Mouse (Mus musculus) gastrocnemius, adult 8-10 months (tissue): ENCODE data around the gene Otud4. TPM values are rescaled to one million over a fixed set of nuclear protein-coding genes. Genes with fewer than 3 reads are reported as not detected.
"Not testable (repeated sequence)": the region's sequence is repeated elsewhere in the genome, so short reads cannot be mapped to it uniquely, and the experiment has no call there.

ENCODE experiments used
- DNase-seq, 2 experiments: peaks; one replicate each; pipeline ENCODE4 v3.0.0; 2022; ENCODE audit warnings: low spot score in 2 of 2
- total RNA-seq, 4 experiments: library from RNA; stranded (reverse); gene quantifications; 2 replicates each; pipeline ENCODE4 v1.2.4; 2022

Gene Otud4
- 10 to 100 TPM; 36.0 to 48.2 (median 47.0) TPM for total RNA-seq

GRCm38 (mm10) chr8:79639586-79640451 is at the start of gene Otud4:
TSS of gene Otud4 (plus strand) at chr8:79639618.
- peak; percentile 11 to 22 for DNase-seq

DNA sequence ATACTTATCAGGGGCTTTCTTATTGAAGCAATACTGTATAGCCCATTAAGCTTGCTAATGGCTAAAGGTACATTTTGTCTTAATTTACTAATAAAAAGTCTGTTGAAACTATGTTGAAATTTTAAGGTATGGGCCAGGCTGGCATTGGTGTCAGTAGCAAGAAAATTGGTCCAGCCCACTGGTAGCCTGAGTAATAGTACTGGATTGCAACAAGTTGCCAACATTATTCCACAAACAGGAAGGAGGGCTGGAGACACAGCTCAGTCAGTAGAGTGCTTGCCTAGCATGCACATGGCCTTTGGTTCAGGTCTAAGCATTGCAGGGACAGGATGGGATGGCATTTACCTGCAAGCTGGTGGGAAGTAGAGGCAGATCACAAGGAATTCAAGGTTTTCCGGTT is 38.5 kb upstream of the Otud4 start:
- DNase-seq = no peak

- DNase-seq = not testable (repeated sequence)
These were observed 36.2 kb upstream of the Otud4 start for GRCm38 (mm10) chr8:79603204-79603603.

DNA sequence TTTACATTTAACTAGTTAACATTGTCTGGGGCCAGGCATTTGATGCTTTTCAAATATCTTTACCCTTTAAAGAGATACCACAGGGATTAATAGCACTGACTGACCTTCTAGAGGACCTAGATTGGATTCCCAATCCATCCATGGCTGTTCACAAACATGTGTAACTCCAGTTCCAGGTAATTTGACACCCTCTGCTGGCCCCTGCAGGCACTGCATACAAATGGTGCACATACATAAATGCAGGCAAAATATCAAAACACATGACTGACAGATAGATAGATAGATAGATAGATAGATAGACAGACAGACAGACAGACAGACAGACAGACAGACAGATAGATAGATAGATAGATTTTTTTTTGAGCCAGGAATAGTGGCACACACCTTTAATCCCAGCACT is 33.2 kb upstream of the Otud4 start:
- DNase-seq = no peak

DNA sequence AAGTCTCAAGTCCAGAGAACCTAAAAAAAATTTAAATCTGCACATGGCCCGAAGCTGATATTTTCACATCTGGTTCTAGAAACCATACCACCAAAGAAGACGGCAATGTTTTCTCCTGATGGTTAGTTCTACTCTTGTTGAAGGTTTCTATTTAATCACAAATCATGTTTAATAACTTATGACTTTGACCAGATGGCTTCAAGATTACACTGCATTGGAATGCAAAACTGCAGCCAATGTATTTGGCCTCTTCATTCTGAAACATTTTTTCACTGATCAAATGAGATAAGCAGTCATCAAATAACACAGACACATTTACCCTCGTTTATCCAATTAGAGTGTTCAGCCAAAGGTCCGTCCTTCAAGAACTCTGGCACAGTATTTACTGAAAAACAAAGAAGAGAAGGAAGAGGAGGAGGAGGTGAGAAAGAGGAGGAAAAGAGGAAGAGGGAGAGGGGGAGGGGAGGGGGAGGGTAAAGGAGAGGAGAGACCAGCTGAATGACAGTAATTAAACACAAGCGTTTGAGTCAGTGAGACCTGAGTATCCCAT is 32.6 kb upstream of the Otud4 start:
- no peak for DNase-seq

GRCm38 (mm10) chr8:79608701-79609100 is 30.7 kb upstream of the Otud4 start:
- no peak for DNase-seq

DNA sequence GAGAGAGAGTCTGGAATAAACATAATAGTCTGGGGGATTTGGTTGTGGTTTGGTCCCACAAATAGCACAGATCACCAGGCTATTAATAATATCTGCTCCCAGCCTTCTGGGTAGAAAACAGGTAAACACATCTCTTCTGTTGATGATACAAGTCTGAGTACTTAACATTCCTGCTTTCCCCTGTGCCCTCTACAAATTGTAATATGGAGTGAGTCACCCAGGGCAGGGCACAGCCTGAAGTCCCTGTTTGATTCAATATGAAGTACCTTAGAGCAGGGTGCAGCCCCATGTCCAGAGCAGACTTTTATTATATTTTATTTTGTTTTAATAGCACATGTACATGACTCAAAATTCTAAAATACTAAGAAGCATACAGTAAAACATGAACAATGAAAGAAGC is 29.1 kb upstream of the Otud4 start:
- no peak for DNase-seq

DNA sequence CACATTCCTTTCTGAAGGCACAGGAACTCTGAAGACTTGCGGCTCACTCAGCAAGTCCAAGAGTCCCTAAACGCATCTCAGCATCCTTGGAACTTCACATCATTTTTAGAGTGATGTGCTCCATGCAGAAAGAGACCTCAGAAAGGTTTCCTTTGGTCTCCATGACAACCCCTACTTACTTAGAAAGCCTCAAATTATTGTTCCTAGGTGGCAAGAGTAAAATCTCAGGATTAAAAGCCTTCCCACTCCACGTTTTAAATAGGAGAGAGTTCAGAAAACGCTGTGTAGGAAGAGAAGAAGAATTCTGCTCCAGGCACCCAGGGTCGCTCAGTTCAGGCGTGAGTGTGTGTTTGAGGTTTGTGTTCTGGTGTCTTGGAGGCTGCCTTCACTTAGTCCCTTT is 27.1 kb upstream of the Otud4 start:
- no peak for DNase-seq

- DNase-seq = no peak
These were observed 26.5 kb upstream of the Otud4 start for GRCm38 (mm10) chr8:79612965-79613364.

DNA sequence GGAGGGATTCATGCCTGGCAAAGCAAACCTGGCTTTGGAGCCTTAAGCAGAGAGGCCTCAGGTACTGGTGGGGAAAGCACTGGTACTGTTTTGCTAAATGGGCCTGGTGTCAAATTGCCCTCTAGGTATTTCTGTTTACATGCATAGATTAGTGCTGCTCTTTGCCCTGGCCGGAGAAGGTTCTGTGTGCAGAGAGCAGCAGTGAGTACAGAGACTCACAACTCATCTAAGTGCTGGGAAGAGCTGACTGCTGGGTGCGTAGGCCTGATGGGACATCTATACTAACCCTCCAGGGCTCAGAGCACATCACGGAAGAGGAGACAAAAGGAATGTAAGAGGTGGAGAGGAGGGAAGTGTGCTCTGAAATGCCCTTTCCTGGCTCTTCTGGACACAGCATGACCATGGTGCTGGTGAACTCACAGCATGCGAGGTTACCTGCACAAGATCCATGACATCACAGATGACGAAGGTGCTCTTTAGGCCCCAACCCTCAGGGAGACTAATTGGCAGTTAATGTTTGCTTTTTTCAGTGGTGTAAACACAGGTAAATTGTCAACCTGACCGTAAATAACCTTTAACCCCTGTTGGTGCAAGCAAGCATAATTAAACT is 23.6 kb upstream of the Otud4 start:
- no peak for DNase-seq

GRCm38 (mm10) chr8:79618906-79619305 is 20.5 kb upstream of the Otud4 start:
- no peak for DNase-seq

GRCm38 (mm10) chr8:79619353-79619752 is 20.1 kb upstream of the Otud4 start:
- no peak for DNase-seq

DNA sequence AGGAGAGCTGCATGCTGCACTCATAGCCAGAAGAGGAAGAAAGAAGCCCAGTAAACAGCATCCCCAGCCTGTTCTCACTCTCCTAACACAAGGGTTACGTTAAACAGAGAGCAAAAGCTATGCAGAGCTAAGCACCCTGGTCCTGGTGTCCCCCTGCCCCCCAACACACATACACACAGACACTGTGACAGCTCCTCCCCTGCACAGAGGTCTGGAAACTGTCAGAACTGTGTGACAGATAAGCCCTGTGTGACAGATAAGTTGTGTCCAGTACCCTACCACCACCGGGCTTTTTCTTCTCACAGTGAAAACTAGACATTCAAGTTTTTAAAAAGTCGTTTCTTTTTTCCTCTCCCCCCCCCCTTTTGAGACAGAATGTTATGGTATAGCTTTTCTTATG is 19.4 kb upstream of the Otud4 start:
- DNase-seq = no peak

DNA sequence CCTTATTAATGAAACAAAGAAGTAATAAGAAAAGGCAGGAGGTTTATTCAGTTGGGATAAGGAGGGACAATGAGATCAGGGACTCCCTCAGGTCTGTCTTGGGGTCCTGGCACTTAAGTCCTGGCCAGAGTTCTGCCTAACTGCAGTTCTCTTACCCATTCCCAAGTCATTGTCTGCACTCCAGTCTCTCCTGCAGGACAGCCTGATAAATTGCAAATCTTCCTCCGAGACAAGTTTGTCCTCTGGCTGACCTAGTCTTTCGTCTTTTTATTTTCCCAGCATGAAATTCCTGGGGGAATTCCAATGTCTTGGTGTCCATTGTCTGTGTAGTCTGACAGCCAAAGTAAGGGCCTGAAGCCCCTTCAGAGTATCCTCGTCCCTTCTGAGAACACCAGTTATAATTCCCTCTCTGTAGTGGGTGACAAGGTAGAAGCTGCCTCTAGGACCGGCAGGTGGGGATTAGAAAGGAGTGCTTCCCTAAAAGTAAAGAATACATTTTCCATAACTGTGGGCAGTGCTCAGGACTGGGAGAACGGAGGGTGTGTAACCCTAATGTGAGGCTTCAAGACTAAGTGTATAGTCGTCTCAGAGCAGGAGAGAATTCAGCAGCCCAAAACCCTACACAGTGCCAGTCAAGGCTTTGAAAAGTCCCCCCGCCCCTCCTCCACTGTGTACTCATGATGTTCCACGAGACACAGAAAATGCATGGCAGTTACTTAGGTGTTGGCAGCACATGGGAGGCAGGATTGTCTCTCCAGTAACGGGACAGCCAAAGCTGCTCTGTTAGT is 18.7 kb upstream of the Otud4 start:
- DNase-seq = no peak

GRCm38 (mm10) chr8:79622346-79622745 is 17.1 kb upstream of the Otud4 start:
- no peak for DNase-seq

- DNase-seq = no peak
These were observed 16.1 kb upstream of the Otud4 start for GRCm38 (mm10) chr8:79623351-79623750.

- no peak for DNase-seq
These were observed 15.0 kb upstream of the Otud4 start for GRCm38 (mm10) chr8:79624416-79624815.

GRCm38 (mm10) chr8:79626213-79626612 is 13.2 kb upstream of the Otud4 start:
- no peak for DNase-seq

DNA sequence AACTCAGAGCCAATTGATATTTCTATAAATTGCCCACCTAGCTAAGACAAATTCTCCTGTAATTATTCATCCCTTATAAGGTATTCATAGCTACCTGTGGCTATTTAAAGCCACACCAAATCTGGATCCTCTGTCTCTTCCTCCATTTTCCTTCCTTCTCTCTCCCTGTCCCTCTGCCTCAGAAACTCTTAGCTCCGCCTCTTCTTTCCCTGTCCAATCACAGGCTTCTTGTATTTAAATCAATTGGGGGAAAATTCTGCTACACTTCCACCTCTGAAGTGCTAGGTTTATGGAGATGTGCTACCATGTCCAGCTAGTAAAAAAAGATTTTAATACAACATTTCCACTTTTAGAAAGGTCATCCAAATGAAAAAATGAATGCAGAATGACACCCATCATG is 3.9 kb upstream of the Otud4 start:
- DNase-seq = no peak

DNA sequence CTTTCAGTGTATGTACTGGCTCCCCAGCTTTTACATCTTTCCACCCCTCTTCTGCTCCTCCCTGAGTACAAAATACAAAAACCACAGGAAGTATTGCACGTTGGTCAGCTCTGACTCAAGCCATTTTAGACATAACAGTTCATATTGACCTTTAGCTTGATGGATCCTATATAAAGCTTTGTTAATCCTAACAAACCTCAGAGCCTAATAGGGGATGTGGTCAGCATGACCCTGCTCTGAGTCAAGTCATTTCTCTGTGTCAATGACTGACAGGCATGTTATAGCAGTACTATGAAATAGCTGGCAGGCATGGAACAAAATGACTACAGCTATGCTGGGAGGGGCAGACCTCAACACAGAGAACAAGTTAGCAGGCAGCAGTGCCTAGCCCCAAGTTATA is 3.3 kb upstream of the Otud4 start:
- DNase-seq = no peak

- no peak for DNase-seq
These were observed 2.2 kb upstream of the Otud4 start for GRCm38 (mm10) chr8:79637237-79637636.
